ENCODE assay signal across 14 mouse cellular contexts in the genomic region with DNA sequence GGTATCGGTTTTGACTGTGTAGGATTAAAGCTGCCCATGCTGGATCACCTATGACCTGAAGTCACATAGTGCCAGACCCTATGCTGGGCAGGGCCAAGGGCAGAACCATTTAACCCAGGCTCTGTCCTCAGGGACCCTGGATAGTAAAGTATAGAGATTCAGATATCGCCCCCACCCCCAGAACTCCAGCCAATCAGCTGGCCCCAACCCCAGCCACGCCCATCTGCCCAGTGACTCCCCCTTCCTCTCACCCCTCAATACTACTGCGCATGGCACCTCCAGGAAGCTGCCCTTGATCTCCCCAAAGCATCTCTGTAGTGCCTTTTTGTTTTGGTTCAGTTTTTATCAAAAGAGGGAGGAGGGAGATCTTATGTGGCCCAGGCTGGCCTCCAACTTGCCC. TPM values are rescaled to one million over a fixed set of nuclear protein-coding genes. Genes with fewer than 3 reads are reported as not detected.
DNase-seq lines count a peak whose midpoint lies in the region; ATAC-seq and TF ChIP-seq lines count a peak whose summit lies in the region.
"Had no signal": no experiment of that assay in that cellular context is flagged by ENCODE, and none has a peak within 500 bp of the region (broad histone marks: within the 10 kb centered on the region; RNA-seq: fewer than 3 reads in every experiment).

No protein-coding gene starts in this region.

- WGBS in kidney, embryonic 14.5 days: 33% methylated on average over 4 of the region's 4 CpGs
- WGBS in limb, embryonic 10.5 days: 26% methylated on average over 4 of the region's 4 CpGs
- 39% methylated on average over 4 of the region's 4 CpGs for WGBS in liver, embryonic 12.5 days (ENCODE audit: insufficient replicate concordance)

- no peak overlapping the region for H3K4me3 ChIP-seq in kidney, embryonic 14.5 days (ENCODE audit: low read length)
- H3K4me3 ChIP-seq in E14TG2a.4 (replicated peaks; ENCODE audit: low read length) (peak overlapping the region; percentile 56), G1E (ENCODE audit: low read depth, low read length) (peak overlapping the region; percentile 44; the same call in 1 of the 2 replicates)
- H3K4me3 ChIP-seq in limb, embryonic 10.5 days: no peak overlapping the region
- H3K4me3 ChIP-seq in liver, embryonic 12.5 days: no peak overlapping the region

- TF ChIP-seq CTCF in E14TG2a.4 (conservative IDR thresholded peaks at IDR 0.05; ENCODE audit: low read length) (no peak), G1E (IDR thresholded peaks at IDR 0.05; ENCODE audit: low read depth, low read length) (no peak)

- no peak overlapping the region for H3K4me2 ChIP-seq in kidney, embryonic 14.5 days (replicated peaks; ENCODE audit: low read depth, low read length)
- H3K4me2 ChIP-seq in liver, embryonic 12.5 days: no peak overlapping the region

- no peaks in the 10 kb centered on the region for H3K36me3 ChIP-seq in kidney, embryonic 14.5 days (ENCODE audit: control insufficient read depth, insufficient read depth, low read length)
- no peaks in the 10 kb centered on the region for H3K36me3 ChIP-seq in E14TG2a.4 (ENCODE audit: insufficient read depth, low read length)
- H3K36me3 ChIP-seq in G1E (replicated peaks): peaks cover 55% of the 10 kb centered on the region
- H3K36me3 ChIP-seq in limb, embryonic 10.5 days: 0 out of 2 replicates have a peak, but pooled peaks cover 2% of the 10 kb centered on the region
- no peaks in the 10 kb centered on the region for H3K36me3 ChIP-seq in liver, embryonic 12.5 days

- no peak for ATAC-seq in kidney, embryonic 14.5 days (ENCODE audit: low FRiP score, low TSS enrichment)
- ATAC-seq in G1E (ENCODE audit: extremely low read depth, insufficient number of reproducible peaks, low FRiP score, poor library complexity, severe bottlenecking): no peak
- no peak for ATAC-seq in liver, embryonic 12.5 days
- ATAC-seq: lung, postnatal 0 days had no signal

- peaks cover 8% of the 10 kb centered on the region; the same call in 1 of the 2 replicates for H3K27me3 ChIP-seq in kidney, embryonic 14.5 days (ENCODE audit: control insufficient read depth, insufficient read depth, low read length)
- H3K27me3 ChIP-seq in E14TG2a.4 (ENCODE audit: insufficient read depth, low read length): peaks cover 23% of the 10 kb centered on the region
- no peaks in the 10 kb centered on the region; the same call in 1 of the 2 replicates for H3K27me3 ChIP-seq in G1E (ENCODE audit: insufficient read depth, low read length)
- H3K27me3 ChIP-seq in limb, embryonic 10.5 days (ENCODE audit: low read depth, poor library complexity, severe bottlenecking): peaks cover 46% of the 10 kb centered on the region
- H3K27me3 ChIP-seq in liver, embryonic 12.5 days (replicated peaks): peaks cover 91% of the 10 kb centered on the region

- H3K4me1 ChIP-seq in kidney, embryonic 14.5 days (ENCODE audit: control insufficient read depth, insufficient read depth, low read length): peaks cover 28% of the 10 kb centered on the region
- peaks cover 91% of the 10 kb centered on the region for H3K4me1 ChIP-seq in E14TG2a.4 (replicated peaks; ENCODE audit: low read depth, low read length)
- peaks cover 91% of the 10 kb centered on the region for H3K4me1 ChIP-seq in G1E (ENCODE audit: insufficient read depth, low read depth, low read length)
- H3K4me1 ChIP-seq in limb, embryonic 10.5 days: peaks cover 36% of the 10 kb centered on the region
- peaks cover 56% of the 10 kb centered on the region for H3K4me1 ChIP-seq in liver, embryonic 12.5 days

- H3K9me3 ChIP-seq in kidney, embryonic 14.5 days (ENCODE audit: control insufficient read depth, low read length): no peaks in the 10 kb centered on the region
- no peaks in the 10 kb centered on the region for H3K9me3 ChIP-seq in E14TG2a.4 (ENCODE audit: low read length)
- H3K9me3 ChIP-seq in G1E (replicated peaks): peaks cover 6% of the 10 kb centered on the region
- H3K9me3 ChIP-seq in limb, embryonic 10.5 days (replicated peaks): no peaks in the 10 kb centered on the region
- H3K9me3 ChIP-seq in liver, embryonic 12.5 days (replicated peaks): no peaks in the 10 kb centered on the region

- no peak overlapping the region for H3K9ac ChIP-seq in kidney, embryonic 14.5 days (ENCODE audit: low read depth, low read length)
- H3K9ac ChIP-seq in liver, embryonic 12.5 days: no peak overlapping the region

- H3K27ac ChIP-seq in kidney, embryonic 14.5 days (ENCODE audit: low read depth, low read length): peak overlapping the region; percentile 26; the same call in 1 of the 2 replicates
- 0 out of 2 replicates have a peak overlapping the region, but pooled peaks have one; percentile 72 for H3K27ac ChIP-seq in limb, embryonic 10.5 days
- no peak overlapping the region for H3K27ac ChIP-seq in liver, embryonic 12.5 days

- DNase-seq in kidney, adult 11 months: no peak
- no peak for DNase-seq in G1E (ENCODE audit: low spot score)
- peak; percentile 55 for DNase-seq in limb, embryonic 10.5 days (ENCODE audit: low spot score)
- no peak for DNase-seq in cerebellum, postnatal 14 days
- DNase-seq: cerebellum, postnatal 25 days; heart, postnatal 36 days; kidney, postnatal 14 days; midbrain, embryonic 14.5 days; right cerebral cortex, postnatal 4 days had no signal

RNA-seq across cellular contexts. Expression of a gene that starts 18.4 kb away (rescaled TPM):
- polyA plus RNA-seq in kidney, embryonic 14.5 days (2014; fragmentation: Nextera tagmentation; extraction: Ambion mirVana): 7.3 and 7.8 TPM in 2 replicates
- 67.9 and 76.6 TPM in 2 replicates for total RNA-seq in G1E (2014; fragmentation: Nextera tagmentation)
- total RNA-seq in G1E (2017): 22.0 and 23.6 TPM in 2 replicates
- polyA plus RNA-seq in G1E (2012): 182 and 196 TPM in 2 replicates
- 4.0 and 4.1 TPM in 2 replicates for polyA plus RNA-seq in limb, embryonic 10.5 days (2016; fragmentation: Nextera tagmentation; extraction: Ambion mirVana)
- polyA plus RNA-seq in liver, embryonic 12.5 days (2016; fragmentation: Nextera tagmentation; extraction: Ambion mirVana): 0.72 and 0.92 TPM in 2 replicates

RNA-seq across cellular contexts. Expression of a gene that starts 44.7 kb away (rescaled TPM):
- polyA plus RNA-seq in kidney, embryonic 14.5 days (2014; fragmentation: Nextera tagmentation; extraction: Ambion mirVana): 0.63 and 0.84 TPM in 2 replicates
- 17.2 and 18.7 TPM in 2 replicates for total RNA-seq in G1E (2014; fragmentation: Nextera tagmentation)
- total RNA-seq in G1E (2017): 2.1 TPM in 2 replicates
- polyA plus RNA-seq in G1E (2012): 6.1 and 6.9 TPM in 2 replicates
- polyA plus RNA-seq in limb, embryonic 10.5 days (2016; fragmentation: Nextera tagmentation; extraction: Ambion mirVana): 0.36 and 0.39 TPM in 2 replicates
- polyA plus RNA-seq in liver, embryonic 12.5 days (2016; fragmentation: Nextera tagmentation; extraction: Ambion mirVana): 0.13 and 0.24 TPM in 2 replicates
- total RNA-seq: granulocyte monocyte progenitor cell, adult 5-6 weeks had no signal

RNA-seq across cellular contexts. Expression of a gene that starts 53.2 kb away (rescaled TPM):
- 68.4 and 92.6 TPM in 2 replicates for polyA plus RNA-seq in kidney, embryonic 14.5 days (2014; fragmentation: Nextera tagmentation; extraction: Ambion mirVana)
- total RNA-seq in G1E (2014; fragmentation: Nextera tagmentation): 106 and 115 TPM in 2 replicates
- total RNA-seq in G1E (2017): 74.5 and 79.1 TPM in 2 replicates
- polyA plus RNA-seq in G1E (2012): 65.8 and 74.8 TPM in 2 replicates
- 98.9 and 103 TPM in 2 replicates for polyA plus RNA-seq in limb, embryonic 10.5 days (2016; fragmentation: Nextera tagmentation; extraction: Ambion mirVana)
- polyA plus RNA-seq in liver, embryonic 12.5 days (2016; fragmentation: Nextera tagmentation; extraction: Ambion mirVana): 92.4 and 92.9 TPM in 2 replicates

RNA-seq across cellular contexts. Expression of a gene that starts 53.2 kb away (rescaled TPM):
- 17.3 and 28.9 TPM in 2 replicates for polyA plus RNA-seq in kidney, embryonic 14.5 days (2014; fragmentation: Nextera tagmentation; extraction: Ambion mirVana)
- total RNA-seq in G1E (2014; fragmentation: Nextera tagmentation): 124 and 145 TPM in 2 replicates
- 47.9 and 57.6 TPM in 2 replicates for total RNA-seq in G1E (2017)
- 3.4 and 4.5 TPM in 2 replicates for polyA plus RNA-seq in G1E (2012)
- 29.7 and 34.5 TPM in 2 replicates for polyA plus RNA-seq in limb, embryonic 10.5 days (2016; fragmentation: Nextera tagmentation; extraction: Ambion mirVana)
- polyA plus RNA-seq in liver, embryonic 12.5 days (2016; fragmentation: Nextera tagmentation; extraction: Ambion mirVana): 10.9 and 12.1 TPM in 2 replicates

Comparison
In these comparisons a context has a peak if more than half of its experiments do, and no peak if none do; other contexts are left out.
1. H3K4me3 ChIP-seq: peak in E14TG2a.4 (single experiment) and G1E (single experiment); none in kidney, embryonic 14.5 days (single experiment), limb, embryonic 10.5 days (single experiment) and liver, embryonic 12.5 days (single experiment).
2. RNA of a gene that starts 18.4 kb away (polyA plus RNA-seq): 182 to 196 TPM in G1E; 7.3 to 7.8 TPM in kidney, embryonic 14.5 days, 4.0 to 4.1 TPM in limb, embryonic 10.5 days and 0.72 to 0.92 TPM in liver, embryonic 12.5 days; every median in the first group is over 10 times any median in the second.